Mouse (Mus musculus): ENCODE results near the gene Rer1. TPM values are rescaled to one million over a fixed set of nuclear protein-coding genes. Genes with fewer than 3 reads are reported as not detected.

Gene Rer1
- polyA plus RNA-seq, 1 experiment: 64.6 TPM

GRCm38 (mm10) chr4:155066834-155067522, 19.2 kb downstream of the Rer1 start, which contains the start of gene Pex10:
Gene Pex10 (plus strand): TSS chr4:155067016.
- peak; percentile 57; the same call in 1 of the 2 replicates for TF ChIP-seq POLR2A (IDR thresholded peaks at IDR 0.05; ENCODE audit: control insufficient read depth, low read depth, low read length)
- TF ChIP-seq CTCF (IDR thresholded peaks at IDR 0.05; ENCODE audit: control insufficient read depth, insufficient read depth, insufficient replicate concordance, low read depth, low read length): no peak
- peak within 1 kb of the TSS; percentile 25 for H3K27ac ChIP-seq (ENCODE audit: control insufficient read depth, insufficient read depth, low read depth, low read length)
- no peaks in the 10 kb centered on the region for H3K27me3 ChIP-seq (ENCODE audit: control insufficient read depth, insufficient read depth, low read length)
- H3K4me1 ChIP-seq (ENCODE audit: control insufficient read depth, insufficient read depth, low read length): peaks cover 16% of the 10 kb centered on the region
- H3K36me3 ChIP-seq (ENCODE audit: control insufficient read depth, insufficient read depth, low read length): peaks cover 1% of the 10 kb centered on the region; the same call in 1 of the 2 replicates
- peak within 1 kb of the TSS; percentile 79 for H3K4me3 ChIP-seq (ENCODE audit: control insufficient read depth, low read depth, low read length)

GRCm38 (mm10) chr4:155065970-155066833, 20.0 kb downstream of the Rer1 start:
- TF ChIP-seq CTCF (IDR thresholded peaks at IDR 0.05; ENCODE audit: control insufficient read depth, insufficient read depth, insufficient replicate concordance, low read depth, low read length) (peak; percentile 2; the same call in 1 of the 2 replicates), POLR2A (IDR thresholded peaks at IDR 0.05; ENCODE audit: control insufficient read depth, low read depth, low read length) (no peak)
- H3K4me3 ChIP-seq (ENCODE audit: control insufficient read depth, low read depth, low read length): peak overlapping the region; percentile 63
- peaks cover 16% of the 10 kb centered on the region for H3K4me1 ChIP-seq (ENCODE audit: control insufficient read depth, insufficient read depth, low read length)
- H3K36me3 ChIP-seq (ENCODE audit: control insufficient read depth, insufficient read depth, low read length): no peaks in the 10 kb centered on the region
- no peaks in the 10 kb centered on the region for H3K27me3 ChIP-seq (ENCODE audit: control insufficient read depth, insufficient read depth, low read length)
- peak overlapping the region; percentile 25 for H3K27ac ChIP-seq (ENCODE audit: control insufficient read depth, insufficient read depth, low read depth, low read length)

- Histone ChIP-seq H3K4me1 (ENCODE audit: control insufficient read depth, insufficient read depth, low read length) (peaks cover 16% of the 10 kb centered on the region), H3K27me3 (ENCODE audit: control insufficient read depth, insufficient read depth, low read length) (no peaks in the 10 kb centered on the region), H3K27ac (ENCODE audit: control insufficient read depth, insufficient read depth, low read depth, low read length) (no peak overlapping the region), H3K36me3 (ENCODE audit: control insufficient read depth, insufficient read depth, low read length) (no peaks in the 10 kb centered on the region), H3K4me3 (ENCODE audit: control insufficient read depth, low read depth, low read length) (no peak overlapping the region)
- TF ChIP-seq CTCF (IDR thresholded peaks at IDR 0.05; ENCODE audit: control insufficient read depth, insufficient read depth, insufficient replicate concordance, low read depth, low read length) (no peak), POLR2A (IDR thresholded peaks at IDR 0.05; ENCODE audit: control insufficient read depth, low read depth, low read length) (no peak)
Observed at GRCm38 (mm10) chr4:155064474-155064873, 21.7 kb downstream of the Rer1 start.

- Histone ChIP-seq H3K27ac (ENCODE audit: control insufficient read depth, insufficient read depth, low read depth, low read length) (no peak overlapping the region), H3K4me1 (ENCODE audit: control insufficient read depth, insufficient read depth, low read length) (peaks cover 16% of the 10 kb centered on the region), H3K4me3 (ENCODE audit: control insufficient read depth, low read depth, low read length) (no peak overlapping the region), H3K36me3 (ENCODE audit: control insufficient read depth, insufficient read depth, low read length) (no peaks in the 10 kb centered on the region), H3K27me3 (ENCODE audit: control insufficient read depth, insufficient read depth, low read length) (no peaks in the 10 kb centered on the region)
- TF ChIP-seq POLR2A (IDR thresholded peaks at IDR 0.05; ENCODE audit: control insufficient read depth, low read depth, low read length): no peak
- no peak for TF ChIP-seq CTCF (IDR thresholded peaks at IDR 0.05; ENCODE audit: control insufficient read depth, insufficient read depth, insufficient replicate concordance, low read depth, low read length)
Observed at GRCm38 (mm10) chr4:155063895-155064294, 22.3 kb downstream of the Rer1 start.

- TF ChIP-seq POLR2A (IDR thresholded peaks at IDR 0.05; ENCODE audit: control insufficient read depth, low read depth, low read length) (no peak), CTCF (IDR thresholded peaks at IDR 0.05; ENCODE audit: control insufficient read depth, insufficient read depth, insufficient replicate concordance, low read depth, low read length) (no peak)
- no peaks in the 10 kb centered on the region for H3K36me3 ChIP-seq (ENCODE audit: control insufficient read depth, insufficient read depth, low read length)
- H3K27ac ChIP-seq (ENCODE audit: control insufficient read depth, insufficient read depth, low read depth, low read length): no peak overlapping the region
- H3K27me3 ChIP-seq (ENCODE audit: control insufficient read depth, insufficient read depth, low read length): no peaks in the 10 kb centered on the region
- H3K4me3 ChIP-seq (ENCODE audit: control insufficient read depth, low read depth, low read length): no peak overlapping the region
- H3K4me1 ChIP-seq (ENCODE audit: control insufficient read depth, insufficient read depth, low read length): no peaks in the 10 kb centered on the region; the same call in 1 of the 2 replicates
Observed at GRCm38 (mm10) chr4:155058325-155058724, 27.9 kb downstream of the Rer1 start.

GRCm38 (mm10) chr4:155056724-155057123, 29.5 kb downstream of the Rer1 start, which contains the start of gene Plch2:
Gene Plch2 (minus strand): TSS chr4:155056784.
- Histone ChIP-seq H3K4me1 (ENCODE audit: control insufficient read depth, insufficient read depth, low read length) (no peaks in the 10 kb centered on the region; the same call in 1 of the 2 replicates), H3K36me3 (ENCODE audit: control insufficient read depth, insufficient read depth, low read length) (no peaks in the 10 kb centered on the region), H3K27me3 (ENCODE audit: control insufficient read depth, insufficient read depth, low read length) (no peaks in the 10 kb centered on the region), H3K4me3 (ENCODE audit: control insufficient read depth, low read depth, low read length) (no peak within 1 kb of the TSS), H3K27ac (ENCODE audit: control insufficient read depth, insufficient read depth, low read depth, low read length) (no peak within 1 kb of the TSS)
- TF ChIP-seq CTCF (IDR thresholded peaks at IDR 0.05; ENCODE audit: control insufficient read depth, insufficient read depth, insufficient replicate concordance, low read depth, low read length) (no peak), POLR2A (IDR thresholded peaks at IDR 0.05; ENCODE audit: control insufficient read depth, low read depth, low read length) (no peak)

- no peaks in the 10 kb centered on the region; the same call in 1 of the 2 replicates for H3K4me1 ChIP-seq (ENCODE audit: control insufficient read depth, insufficient read depth, low read length)
- H3K4me3 ChIP-seq (ENCODE audit: control insufficient read depth, low read depth, low read length): no peak overlapping the region
- H3K36me3 ChIP-seq (ENCODE audit: control insufficient read depth, insufficient read depth, low read length): no peaks in the 10 kb centered on the region
- no peaks in the 10 kb centered on the region for H3K27me3 ChIP-seq (ENCODE audit: control insufficient read depth, insufficient read depth, low read length)
- H3K27ac ChIP-seq (ENCODE audit: control insufficient read depth, insufficient read depth, low read depth, low read length): no peak overlapping the region
- TF ChIP-seq POLR2A (IDR thresholded peaks at IDR 0.05; ENCODE audit: control insufficient read depth, low read depth, low read length) (no peak), CTCF (IDR thresholded peaks at IDR 0.05; ENCODE audit: control insufficient read depth, insufficient read depth, insufficient replicate concordance, low read depth, low read length) (no peak)
Observed at GRCm38 (mm10) chr4:155050116-155050515, 36.1 kb downstream of the Rer1 start.

Data from testis, adult 2 months (tissue).